Mouse (Mus musculus): ENCODE measurements around the gene Zmym6. TPM values are rescaled to one million over a fixed set of nuclear protein-coding genes. Genes with fewer than 3 reads are reported as not detected.
A peak's percentile ranks its signal among the peaks of the same experiment; 100 is the strongest.

The Zmym6 gene
- polyA plus RNA-seq, 1 experiment from 2014 or later = 21.2 TPM

- Histone ChIP-seq H3K27ac (ENCODE audit: low read depth, low read length) (peak overlapping the region; percentile 58; the same call in 1 of the 2 replicates), H3K27me3 (replicated peaks; ENCODE audit: control insufficient read depth, insufficient read depth, low read length) (no peaks in the 10 kb centered on the region; the same call in 1 of the 2 replicates), H3K9ac (ENCODE audit: low read length) (peak overlapping the region; percentile 88), H3K36me3 (ENCODE audit: control insufficient read depth, insufficient read depth, low read length) (no peaks in the 10 kb centered on the region), H3K4me1 (ENCODE audit: control insufficient read depth, insufficient read depth, low read length) (peaks cover 21% of the 10 kb centered on the region), H3K4me3 (ENCODE audit: low read depth, low read length) (peak overlapping the region; percentile 81), H3K9me3 (replicated peaks; ENCODE audit: control insufficient read depth, low read length) (no peaks in the 10 kb centered on the region), H3K4me2 (ENCODE audit: low read length) (peak overlapping the region; percentile 97)
- peak; percentile 50 for ATAC-seq
- peak; percentile 18 for DNase-seq (ENCODE audit: low spot score)
- 2% methylated on average over 43 of the region's 51 CpGs for WGBS
These were observed 92.4 kb downstream of the Zmym6 start for GRCm38 (mm10) chr4:127169346-127170221.

- DNase-seq (ENCODE audit: low spot score) (peak; percentile 69), ATAC-seq (no peak; the same call in 1 of the 2 replicates)
- 18% methylated on average over 5 of the region's 5 CpGs for WGBS
- H3K9ac ChIP-seq (ENCODE audit: low read length) = no peak overlapping the region
- H3K27ac ChIP-seq (ENCODE audit: low read depth, low read length) = no peak overlapping the region
- no peaks in the 10 kb centered on the region; the same call in 1 of the 2 replicates for H3K27me3 ChIP-seq (replicated peaks; ENCODE audit: control insufficient read depth, insufficient read depth, low read length)
- no peaks in the 10 kb centered on the region for H3K9me3 ChIP-seq (replicated peaks; ENCODE audit: control insufficient read depth, low read length)
- no peaks in the 10 kb centered on the region for H3K36me3 ChIP-seq (ENCODE audit: control insufficient read depth, insufficient read depth, low read length)
- H3K4me2 ChIP-seq (ENCODE audit: low read length) = peak overlapping the region; percentile 16; the same call in 1 of the 2 replicates
- peaks cover 21% of the 10 kb centered on the region for H3K4me1 ChIP-seq (ENCODE audit: control insufficient read depth, insufficient read depth, low read length)
- no peak overlapping the region for H3K4me3 ChIP-seq (ENCODE audit: low read depth, low read length)
These were observed 93.7 kb downstream of the Zmym6 start for GRCm38 (mm10) chr4:127170866-127171265.

DNA sequence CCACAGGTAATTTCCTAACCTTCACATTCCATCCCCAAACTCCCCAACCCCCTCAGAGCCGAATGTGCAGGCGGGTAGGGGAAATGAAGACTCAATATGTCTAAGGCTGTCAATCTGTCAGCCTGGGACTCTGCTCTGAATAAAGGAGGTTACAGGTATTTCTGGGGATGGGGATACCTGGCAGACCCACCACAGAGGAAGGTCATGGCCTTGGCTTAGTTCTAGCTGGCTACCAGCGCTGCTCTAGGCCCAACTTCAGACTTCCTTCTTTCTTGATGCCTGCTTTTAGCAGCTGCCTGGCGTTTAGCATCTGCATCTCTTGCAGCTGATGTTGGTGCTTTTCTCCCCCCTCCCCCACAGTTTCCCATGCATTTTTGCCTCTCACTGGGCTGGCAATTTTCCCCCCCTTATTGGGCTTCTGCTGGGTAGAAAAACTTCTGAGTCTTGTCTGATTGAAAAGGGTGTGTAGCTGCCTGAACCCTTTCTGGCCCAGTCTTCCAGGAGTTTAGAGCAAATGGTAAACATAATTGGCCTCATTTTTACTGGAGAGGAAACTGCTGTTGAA lies 94.2 kb downstream of the Zmym6 start:
- peak; percentile 40 for DNase-seq (ENCODE audit: low spot score)
- WGBS = 51% methylated on average over 4 of the region's 4 CpGs
- peaks cover 21% of the 10 kb centered on the region for H3K4me1 ChIP-seq (ENCODE audit: control insufficient read depth, insufficient read depth, low read length)
- no peaks in the 10 kb centered on the region for H3K36me3 ChIP-seq (ENCODE audit: control insufficient read depth, insufficient read depth, low read length)
- ATAC-seq = no peak
- no peak overlapping the region for H3K9ac ChIP-seq (ENCODE audit: low read length)
- no peak overlapping the region for H3K27ac ChIP-seq (ENCODE audit: low read depth, low read length)
- no peaks in the 10 kb centered on the region for H3K9me3 ChIP-seq (replicated peaks; ENCODE audit: control insufficient read depth, low read length)
- no peak overlapping the region for H3K4me3 ChIP-seq (ENCODE audit: low read depth, low read length)
- no peaks in the 10 kb centered on the region; the same call in 1 of the 2 replicates for H3K27me3 ChIP-seq (replicated peaks; ENCODE audit: control insufficient read depth, insufficient read depth, low read length)
- no peak overlapping the region; the same call in 1 of the 2 replicates for H3K4me2 ChIP-seq (ENCODE audit: low read length)

- Histone ChIP-seq H3K27ac (ENCODE audit: low read depth, low read length) (no peak overlapping the region), H3K4me1 (ENCODE audit: control insufficient read depth, insufficient read depth, low read length) (peaks cover 21% of the 10 kb centered on the region), H3K36me3 (ENCODE audit: control insufficient read depth, insufficient read depth, low read length) (no peaks in the 10 kb centered on the region), H3K27me3 (replicated peaks; ENCODE audit: control insufficient read depth, insufficient read depth, low read length) (no peaks in the 10 kb centered on the region; the same call in 1 of the 2 replicates), H3K9me3 (replicated peaks; ENCODE audit: control insufficient read depth, low read length) (no peaks in the 10 kb centered on the region), H3K4me2 (ENCODE audit: low read length) (no peak overlapping the region), H3K9ac (ENCODE audit: low read length) (no peak overlapping the region), H3K4me3 (ENCODE audit: low read depth, low read length) (no peak overlapping the region)
- DNase-seq (ENCODE audit: low spot score) (peak; percentile 10), ATAC-seq (no peak)
- WGBS = 20% methylated on average over 7 of the region's 7 CpGs
These were observed 94.9 kb downstream of the Zmym6 start for GRCm38 (mm10) chr4:127172119-127172518.

DNA sequence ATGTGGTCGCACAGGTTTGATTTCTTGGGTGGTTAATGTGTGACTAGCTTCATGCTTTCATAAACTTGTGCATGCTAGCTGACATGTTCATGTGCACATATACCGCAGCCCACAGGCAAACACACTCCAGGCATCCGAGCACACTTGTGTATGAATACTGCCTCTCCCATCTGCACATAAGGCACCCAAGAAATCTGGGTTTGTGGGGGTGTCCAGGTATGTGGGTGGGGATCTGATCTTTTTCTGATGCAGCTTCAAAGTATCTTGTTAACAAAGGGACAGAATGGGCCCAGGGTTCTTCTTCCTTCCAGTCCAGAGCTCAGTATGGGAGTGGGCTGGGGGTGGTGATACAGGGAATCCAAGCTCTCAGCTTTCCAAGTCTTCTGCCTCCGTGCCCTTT lies 95.4 kb downstream of the Zmym6 start:
- H3K27ac ChIP-seq (ENCODE audit: low read depth, low read length) = no peak overlapping the region

DNA sequence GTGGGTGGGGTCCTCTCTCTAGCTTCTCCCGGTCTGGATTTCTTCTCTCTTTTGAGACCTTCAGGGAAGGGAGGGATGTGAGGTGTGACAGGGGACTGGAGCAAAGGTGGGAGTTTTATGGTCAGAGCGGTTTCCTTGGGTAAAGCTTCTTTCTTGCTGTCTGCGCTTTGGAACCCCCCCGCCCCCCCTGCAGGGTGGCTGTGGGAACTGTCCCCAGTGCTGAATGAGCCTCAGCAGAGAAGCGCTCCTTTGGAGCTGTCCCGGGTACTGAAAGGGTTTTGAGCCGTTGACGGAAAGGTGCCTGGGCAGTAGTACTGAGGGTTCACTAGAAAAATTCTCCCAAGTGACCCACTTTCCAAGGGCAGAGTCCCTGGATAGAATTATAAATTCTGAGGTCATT lies 96.3 kb downstream of the Zmym6 start:
- ATAC-seq (no peak), DNase-seq (ENCODE audit: low spot score) (peak; percentile 54)
- Histone ChIP-seq H3K4me1 (ENCODE audit: control insufficient read depth, insufficient read depth, low read length) (peaks cover 16% of the 10 kb centered on the region), H3K27me3 (replicated peaks; ENCODE audit: control insufficient read depth, insufficient read depth, low read length) (no peaks in the 10 kb centered on the region), H3K4me2 (ENCODE audit: low read length) (no peak overlapping the region), H3K9me3 (replicated peaks; ENCODE audit: control insufficient read depth, low read length) (no peaks in the 10 kb centered on the region), H3K9ac (ENCODE audit: low read length) (no peak overlapping the region), H3K27ac (ENCODE audit: low read depth, low read length) (no peak overlapping the region), H3K4me3 (ENCODE audit: low read depth, low read length) (no peak overlapping the region), H3K36me3 (ENCODE audit: control insufficient read depth, insufficient read depth, low read length) (no peaks in the 10 kb centered on the region)
- WGBS = 1% methylated on average over 8 of the region's 8 CpGs

More for the DNA sequence above, 95.4 kb downstream of the Zmym6 start:
- H3K36me3 ChIP-seq (ENCODE audit: control insufficient read depth, insufficient read depth, low read length) = no peaks in the 10 kb centered on the region
- H3K4me1 ChIP-seq (ENCODE audit: control insufficient read depth, insufficient read depth, low read length) = peaks cover 20% of the 10 kb centered on the region
- no peaks in the 10 kb centered on the region; the same call in 1 of the 2 replicates for H3K27me3 ChIP-seq (replicated peaks; ENCODE audit: control insufficient read depth, insufficient read depth, low read length)
- H3K9me3 ChIP-seq (replicated peaks; ENCODE audit: control insufficient read depth, low read length) = no peaks in the 10 kb centered on the region
- no peak for DNase-seq (ENCODE audit: low spot score)
- ATAC-seq = no peak
- no peak overlapping the region for H3K9ac ChIP-seq (ENCODE audit: low read length)
- no peak overlapping the region for H3K4me3 ChIP-seq (ENCODE audit: low read depth, low read length)
- 69% methylated on average over 4 of the region's 4 CpGs for WGBS
- no peak overlapping the region for H3K4me2 ChIP-seq (ENCODE audit: low read length)

Other genes starting within 250 kb of the Zmym6 start
- 22.7 and 25.8 TPM in 2 replicates for gene Zmym4, start 109.2 kb upstream of the Zmym6 start, polyA plus RNA-seq (2014; fragmentation: Nextera tagmentation; extraction: Ambion mirVana)
- 102 and 105 TPM in 2 replicates for gene Sfpq, start 56.1 kb upstream of the Zmym6 start, polyA plus RNA-seq (2014; fragmentation: Nextera tagmentation; extraction: Ambion mirVana)
- gene Zmym1, start 16.2 kb upstream of the Zmym6 start, polyA plus RNA-seq (2014; fragmentation: Nextera tagmentation; extraction: Ambion mirVana) = 31.5 and 35.1 TPM in 2 replicates
- 12.0 and 13.0 TPM in 2 replicates for gene Tmem35b, start 46.3 kb downstream of the Zmym6 start, polyA plus RNA-seq (2014; fragmentation: Nextera tagmentation; extraction: Ambion mirVana)
- 8.4 and 10.8 TPM in 2 replicates for gene Dlgap3, start 91.8 kb downstream of the Zmym6 start, polyA plus RNA-seq (2014; fragmentation: Nextera tagmentation; extraction: Ambion mirVana)
- gene Smim12, start 166.4 kb downstream of the Zmym6 start, polyA plus RNA-seq (2014; fragmentation: Nextera tagmentation; extraction: Ambion mirVana) = 53.2 and 61.1 TPM in 2 replicates
- gene Gja4, start 236.7 kb downstream of the Zmym6 start, polyA plus RNA-seq (2014; fragmentation: Nextera tagmentation; extraction: Ambion mirVana) = 20.9 and 21.4 TPM in 2 replicates